Mouse (Mus musculus) left cerebral cortex, adult 9 months (tissue): ENCODE data around the gene Msi2.

Experiments
- DNase-seq, 2 experiments: peaks; one replicate each; pipeline ENCODE4 v3.0.0; 2022; ENCODE audit warnings: low spot score in 2 of 2

The Msi2 gene

GRCm38 (mm10) chr11:88539637-88540478, 178.5 kb downstream of the Msi2 start:
- DNase-seq = no peak

GRCm38 (mm10) chr11:88538710-88539340, 179.5 kb downstream of the Msi2 start:
- no peak for DNase-seq

GRCm38 (mm10) chr11:88537344-88537743, 181.0 kb downstream of the Msi2 start:
- no peak for DNase-seq

GRCm38 (mm10) chr11:88536861-88537260, 181.5 kb downstream of the Msi2 start:
- DNase-seq = no peak

- no peak for DNase-seq
These were observed 183.9 kb downstream of the Msi2 start for GRCm38 (mm10) chr11:88534331-88534929.

- no peak for DNase-seq
These were observed 186.3 kb downstream of the Msi2 start for GRCm38 (mm10) chr11:88532016-88532415.

- DNase-seq = no peak
These were observed 188.3 kb downstream of the Msi2 start for GRCm38 (mm10) chr11:88530032-88530431.

- DNase-seq = no peak
These were observed 189.7 kb downstream of the Msi2 start for GRCm38 (mm10) chr11:88528522-88529101.

- DNase-seq = no peak
These were observed 191.6 kb downstream of the Msi2 start for GRCm38 (mm10) chr11:88526711-88527110.

- no peak for DNase-seq
These were observed 193.3 kb downstream of the Msi2 start for GRCm38 (mm10) chr11:88524790-88525575.

GRCm38 (mm10) chr11:88524437-88524789, 193.9 kb downstream of the Msi2 start:
- DNase-seq = no peak

GRCm38 (mm10) chr11:88523921-88524320, 194.4 kb downstream of the Msi2 start:
- DNase-seq = no peak

- no peak for DNase-seq
These were observed 194.8 kb downstream of the Msi2 start for GRCm38 (mm10) chr11:88523511-88523910.

GRCm38 (mm10) chr11:88522114-88522513, 196.2 kb downstream of the Msi2 start:
- no peak for DNase-seq

GRCm38 (mm10) chr11:88520951-88521730, 197.2 kb downstream of the Msi2 start:
- no peak for DNase-seq

- DNase-seq = no peak
These were observed 200.0 kb downstream of the Msi2 start for GRCm38 (mm10) chr11:88518361-88518760.

- DNase-seq = no peak
These were observed 201.5 kb downstream of the Msi2 start for GRCm38 (mm10) chr11:88516596-88517485.

- DNase-seq = no peak
These were observed 202.4 kb downstream of the Msi2 start for GRCm38 (mm10) chr11:88515736-88516583.

GRCm38 (mm10) chr11:88515267-88515666, 203.0 kb downstream of the Msi2 start:
- no peak for DNase-seq
